Mouse (Mus musculus) cerebellum, postnatal 10 days (tissue): ENCODE measurements at regions not wholly inside any gene's neighbourhood (a gene's known extent, or its start where the extent isn't known, plus 50 kb on each side); places are given as distances from the start of the nearest gene placed in this dataset.

ENCODE experiments used
- DNase-seq, 2 experiments: peaks; one replicate each; pipeline ENCODE4 v3.0.0; 2021; ENCODE audit warnings: mixed read lengths in 2 of 2

GRCm38 (mm10) chr17:84071855-84072254 is 115.9 kb downstream of the Zfp36l2 start:
- DNase-seq, result no peak

- no peak for DNase-seq
These were observed 117.2 kb downstream of the Zfp36l2 start for GRCm38 (mm10) chr17:84070596-84070995.

- no peak for DNase-seq
These were observed 120.6 kb downstream of the Zfp36l2 start for GRCm38 (mm10) chr17:84067102-84067501.

GRCm38 (mm10) chr17:84063791-84064190 is 124.0 kb downstream of the Zfp36l2 start:
- DNase-seq, result peak in 1 of 2 experiments; percentile 23

GRCm38 (mm10) chr17:84061621-84062020 is 126.1 kb downstream of the Zfp36l2 start:
- peak in 1 of 2 experiments; percentile 41 for DNase-seq

- no peak for DNase-seq
These were observed 131.3 kb downstream of the Zfp36l2 start for GRCm38 (mm10) chr17:84056469-84056868.

- DNase-seq, result peak; percentile 36 to 63
These were observed 135.3 kb downstream of the Zfp36l2 start for GRCm38 (mm10) chr17:84052437-84052836.

GRCm38 (mm10) chr17:84051212-84051611 is 136.5 kb downstream of the Zfp36l2 start:
- DNase-seq, result peak; percentile 53 to 61

- DNase-seq, result no peak
These were observed 139.2 kb downstream of the Zfp36l2 start for GRCm38 (mm10) chr17:84048533-84048932.

GRCm38 (mm10) chr17:84047520-84047919 is 140.2 kb downstream of the Zfp36l2 start:
- no peak for DNase-seq

- no peak for DNase-seq
These were observed 141.9 kb downstream of the Zfp36l2 start for GRCm38 (mm10) chr17:84045812-84046211.

- DNase-seq, result no peak
These were observed 143.2 kb downstream of the Zfp36l2 start for GRCm38 (mm10) chr17:84044472-84044936.

- DNase-seq, result no peak
These were observed 144.6 kb downstream of the Zfp36l2 start for GRCm38 (mm10) chr17:84043102-84043501.

- no peak for DNase-seq
These were observed 148.3 kb downstream of the Zfp36l2 start for GRCm38 (mm10) chr17:84039444-84039843.

GRCm38 (mm10) chr17:84037580-84038304 is 150.0 kb downstream of the Zfp36l2 start:
- DNase-seq, result peak in 1 of 2 experiments; percentile 32

- DNase-seq, result no peak
These were observed 151.7 kb downstream of the Zfp36l2 start for GRCm38 (mm10) chr17:84036056-84036455.

- DNase-seq, result no peak
These were observed 152.9 kb downstream of the Zfp36l2 start for GRCm38 (mm10) chr17:84034801-84035200.

- DNase-seq, result no peak
These were observed 155.3 kb downstream of the Zfp36l2 start for GRCm38 (mm10) chr17:84032441-84032840.

- DNase-seq, result no peak
These were observed 155.9 kb downstream of the Zfp36l2 start for GRCm38 (mm10) chr17:84031833-84032232.

- no peak for DNase-seq
These were observed 156.4 kb downstream of the Zfp36l2 start for GRCm38 (mm10) chr17:84031381-84031780.

GRCm38 (mm10) chr17:84030699-84031098 is 157.0 kb downstream of the Zfp36l2 start:
- DNase-seq, result no peak

GRCm38 (mm10) chr17:84028157-84028970 is 159.4 kb downstream of the Zfp36l2 start:
- peak; percentile 96 to 99 for DNase-seq

- DNase-seq, result no peak
These were observed 160.5 kb downstream of the Zfp36l2 start for GRCm38 (mm10) chr17:84027275-84027674.

- DNase-seq, result peak; percentile 43
These were observed 161.6 kb downstream of the Zfp36l2 start for GRCm38 (mm10) chr17:84026110-84026509.
